Mouse (Mus musculus) liver, adult 2 months (tissue): Measurements from ENCODE around the gene Wrnip1.

Source experiments
- CTCF ChIP-seq: fragments of 200-500 bp; IDR thresholded peaks from 2 replicates; pipeline ENCODE4 v1.5.1; 2011; ENCODE audit warnings: low read depth, low read length, control low read depth
- POLR2A ChIP-seq: fragments of 200-500 bp; IDR thresholded peaks from 2 replicates; pipeline ENCODE4 v1.6.1; 2011; ENCODE audit warnings: low read length, control low read depth; ENCODE audit not compliant: insufficient read depth; ENCODE audit errors: extremely low read depth

DNA sequence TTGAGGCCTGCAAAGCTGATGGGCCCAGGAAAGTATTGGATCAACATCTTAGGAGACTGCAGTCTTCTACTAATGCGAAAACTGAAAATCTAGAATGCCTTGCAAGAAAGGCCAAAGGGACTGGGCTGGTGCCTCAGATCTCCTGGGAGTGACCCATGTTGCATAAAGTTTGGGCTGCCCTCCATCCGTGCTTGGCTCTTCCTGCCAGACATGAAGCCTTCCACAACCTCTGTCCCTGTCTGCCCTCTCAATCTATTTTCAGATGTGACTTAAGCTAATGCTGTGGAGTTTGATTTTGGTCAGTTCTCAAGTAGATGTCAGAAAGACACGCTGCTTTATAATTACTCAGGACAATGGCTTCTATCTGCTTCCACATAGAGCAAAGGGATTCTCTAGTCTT lies 38.7 kb upstream of the Wrnip1 start:
- no peak for TF ChIP-seq CTCF
- TF ChIP-seq POLR2A, result no peak
